Mouse (Mus musculus) MEL (cell line): Measurements from ENCODE around the gene Sptlc2.

Source experiments
- CHD2 ChIP-seq: IDR thresholded peaks from 2 replicates; pipeline ENCODE4 v1.6.1; 2011; ENCODE audit warnings: low read length, improper control_type of control experiment
- CTCF ChIP-seq, 3 experiments: IDR thresholded peaks in 2 of 3; conservative IDR thresholded peaks in 1 of 3; 2 replicates each; pipeline ENCODE4 v1.5.1; 2011 to 2012; ENCODE audit warnings: low read length in 3 of 3, low read depth in 2 of 3, mild to moderate bottlenecking in 2 of 3, improper control_type of control experiment in 1 of 3, inconsistent platforms in 1 of 3, mixed read lengths in 1 of 3, moderate library complexity in 1 of 3; ENCODE audit not compliant: control insufficient read depth in 1 of 3, insufficient read depth in 1 of 3, poor library complexity in 1 of 3, severe bottlenecking in 1 of 3
- EP300 ChIP-seq, 2 experiments: IDR thresholded peaks; 2 replicates each; pipeline ENCODE4 v1.6.1; 2011; ENCODE audit warnings: improper control_type of control experiment in 2 of 2, low read length in 2 of 2, low read depth in 1 of 2, mild to moderate bottlenecking in 1 of 2
- HCFC1 ChIP-seq: IDR thresholded peaks from 2 replicates; pipeline ENCODE4 v1.6.1; 2012; ENCODE audit warnings: low read depth, mild to moderate bottlenecking, inconsistent platforms, low read length, improper control_type of control experiment, moderate library complexity
- MEF2A ChIP-seq: IDR thresholded peaks from 2 replicates; pipeline ENCODE4 v1.6.1; 2014; ENCODE audit warnings: low read depth, mild to moderate bottlenecking, inconsistent platforms, low read length, improper control_type of control experiment; ENCODE audit not compliant: poor library complexity, insufficient replicate concordance, severe bottlenecking; ENCODE audit errors: extremely low read depth
- POLR2A ChIP-seq, 2 experiments: IDR thresholded peaks; 2 replicates each; pipeline ENCODE4 v1.6.1; 2011 to 2012; ENCODE audit warnings: low read length in 2 of 2, mild to moderate bottlenecking in 2 of 2, control low read depth in 1 of 2, improper control_type of control experiment in 1 of 2, low read depth in 1 of 2, moderate library complexity in 1 of 2; ENCODE audit not compliant: control insufficient read depth in 1 of 2, insufficient read depth in 1 of 2, poor library complexity in 1 of 2
- TCF12 ChIP-seq: IDR thresholded peaks from 2 replicates; pipeline ENCODE4 v1.6.1; 2014; ENCODE audit warnings: low read depth, mild to moderate bottlenecking, inconsistent platforms, low read length, improper control_type of control experiment, moderate library complexity

GRCm38 (mm10) chr12:87389231-87389630 lies 1.1 kb upstream of the Sptlc2 start:
- TF ChIP-seq CTCF (IDR thresholded peaks at IDR 0.05 in 2 of 3, conservative IDR thresholded peaks at IDR 0.05 in 1 of 3; ENCODE audit: control insufficient read depth in 1 of 3, insufficient read depth in 1 of 3, low read depth in 2 of 3, low read length in 3 of 3, poor library complexity in 1 of 3, severe bottlenecking in 1 of 3): no peak
- no peak for TF ChIP-seq POLR2A (IDR thresholded peaks at IDR 0.05; ENCODE audit: control insufficient read depth in 1 of 2, insufficient read depth in 1 of 2, low read depth in 1 of 2, low read length in 2 of 2, poor library complexity in 1 of 2)
- TF ChIP-seq MEF2A: no peak
- TF ChIP-seq TCF12: no peak
- no peak for TF ChIP-seq CHD2
- no peak for TF ChIP-seq EP300 (IDR thresholded peaks at IDR 0.05; ENCODE audit: low read depth in 1 of 2, low read length in 2 of 2)
- no peak for TF ChIP-seq HCFC1
